Mouse (Mus musculus) inflammation-experienced regulatory T-cells, adult 6 months (primary cell): ENCODE measurements around the gene Syna. TPM values are rescaled to one million over a fixed set of nuclear protein-coding genes. Genes with fewer than 3 reads are reported as not detected.

Experiments
- ATAC-seq: one replicate; pipeline ENCODE4 v1.8.0; 2017
- polyA plus RNA-seq, 3 experiments: library from polyadenylated mRNA; unstranded; fragments of 100-300 nt; shearing (Covaris generic); gene quantifications; one replicate each; pipeline ENCODE4 v1.2.1; 2017

Syna gene
- polyA plus RNA-seq, 3 experiments from 2014 or later, result 0.28 to 1.1 TPM; not detected in 1

DNA sequence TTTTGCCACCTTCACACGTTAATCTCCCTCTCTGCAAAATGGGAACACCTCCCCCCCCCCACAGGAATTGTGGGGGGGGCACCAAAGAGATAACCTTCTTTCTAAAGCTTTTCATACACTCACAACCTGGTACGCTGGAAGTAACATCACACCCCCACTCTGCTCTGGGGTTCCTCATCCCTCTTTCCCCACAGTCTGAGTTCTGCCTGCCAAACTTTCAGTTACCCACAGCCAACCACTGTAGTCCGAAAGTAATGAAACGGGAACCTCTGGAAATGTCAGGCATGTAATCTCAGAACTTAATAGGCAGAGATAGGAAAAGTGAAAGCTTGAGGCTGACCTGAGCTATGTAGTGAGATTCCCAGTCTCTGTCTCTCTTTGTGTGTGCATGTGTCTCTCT, 7.5 kb upstream of the Syna start:
- ATAC-seq, result no peak

DNA sequence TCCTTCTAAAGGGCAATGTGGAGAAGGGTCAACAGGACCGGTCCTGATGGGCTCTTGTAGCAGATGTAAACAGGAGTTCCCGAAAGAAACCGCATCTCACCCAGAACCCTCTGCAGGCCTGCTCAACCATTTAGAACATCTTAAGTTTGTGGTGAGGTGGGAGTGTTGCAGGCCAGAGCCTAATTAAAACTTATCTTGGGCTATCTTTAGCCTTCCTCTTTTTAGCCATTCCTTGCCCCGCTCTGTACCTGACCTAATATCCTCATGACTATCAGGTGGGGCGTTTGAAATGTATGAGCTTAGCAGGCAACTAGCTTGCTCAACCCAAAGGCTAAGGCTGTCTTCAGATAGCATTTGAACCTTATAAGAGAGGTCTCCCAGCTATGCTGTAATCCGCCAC, 5.7 kb upstream of the Syna start:
- ATAC-seq, result no peak

DNA sequence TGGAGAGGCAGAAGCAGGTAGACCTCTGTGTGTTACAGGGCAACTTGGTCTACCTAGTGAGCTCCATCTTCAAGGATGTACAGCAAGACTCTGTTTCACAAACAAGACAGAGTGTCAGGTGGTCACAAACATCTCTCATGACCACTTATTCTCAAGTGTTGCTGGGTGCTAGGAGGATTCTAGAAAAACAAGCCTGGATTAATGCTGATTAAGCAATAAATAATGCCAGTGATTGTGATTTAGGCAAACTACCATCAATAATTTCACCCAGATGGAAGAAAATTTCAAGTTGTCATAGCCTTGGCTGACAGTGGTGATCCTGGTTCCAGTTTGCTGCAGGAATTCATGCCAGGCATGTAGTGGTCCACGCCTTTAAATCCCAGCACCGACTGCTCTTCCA, 4.3 kb upstream of the Syna start:
- no peak for ATAC-seq

GRCm38 (mm10) chr5:134560450-134561171, 640 bp upstream of the Syna start:
- no peak for ATAC-seq

DNA sequence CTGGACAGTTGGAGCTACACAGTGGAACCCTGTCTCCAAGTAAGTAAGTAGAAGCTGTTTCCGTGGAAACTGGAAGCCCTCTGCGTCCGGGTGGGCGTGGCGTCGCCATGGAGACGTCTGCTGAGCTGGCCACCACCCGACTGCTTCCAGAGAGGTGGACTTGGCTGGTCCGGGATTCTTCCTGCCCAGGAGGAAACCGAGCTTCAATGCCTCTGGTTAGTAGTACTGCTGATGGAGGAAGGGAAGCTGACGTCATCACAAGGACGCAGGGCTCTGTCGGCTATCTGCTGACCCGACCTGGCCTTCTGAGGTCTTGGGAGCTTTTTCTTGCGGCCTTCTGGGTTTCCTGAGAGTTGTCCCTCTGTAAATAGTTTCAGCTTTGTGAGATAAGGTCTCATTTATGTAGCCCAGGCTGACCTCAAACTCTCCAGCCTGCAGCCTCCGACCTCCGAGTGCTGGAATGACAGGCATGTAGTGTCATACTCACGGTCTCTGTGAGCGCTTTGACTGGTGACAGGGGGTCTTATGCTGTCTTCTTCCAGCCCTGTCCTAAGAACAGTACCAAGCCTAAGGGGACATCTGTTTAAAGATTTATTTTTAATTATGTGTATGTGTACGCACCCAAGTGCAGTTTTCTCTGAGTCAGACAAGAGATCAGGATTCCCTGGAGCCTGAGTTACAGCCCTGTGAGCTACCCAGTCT, 4.4 kb downstream of the Syna start:
- ATAC-seq, result no peak

DNA sequence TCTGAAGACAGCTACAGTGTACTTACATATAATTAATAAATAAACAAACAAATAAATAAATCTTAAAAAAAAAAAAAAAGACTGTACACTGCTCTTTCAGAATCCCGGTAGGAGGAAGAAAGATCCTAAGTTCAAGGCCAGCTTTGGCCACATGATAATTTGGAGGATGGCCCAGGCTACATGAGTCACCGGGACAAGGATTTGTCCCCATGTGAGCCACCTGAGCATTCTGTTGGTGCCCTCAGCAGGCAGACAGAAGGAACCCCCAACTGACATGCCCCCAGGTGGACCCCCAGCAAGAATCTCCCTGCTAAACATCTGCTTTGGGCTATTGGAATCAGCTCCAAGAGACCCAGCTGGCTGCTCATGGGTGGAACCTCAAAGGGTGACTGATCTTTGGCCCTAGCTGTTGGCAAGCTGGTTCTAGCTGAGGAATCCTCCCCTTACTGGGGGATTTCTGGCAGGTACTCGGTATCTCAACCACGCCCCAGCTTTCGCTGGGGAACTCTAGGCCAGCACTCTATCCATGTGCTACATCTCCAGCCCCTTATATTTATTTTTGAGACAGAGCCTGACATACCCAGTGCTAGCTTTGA, 5.9 kb downstream of the Syna start:
- ATAC-seq, result no peak

DNA sequence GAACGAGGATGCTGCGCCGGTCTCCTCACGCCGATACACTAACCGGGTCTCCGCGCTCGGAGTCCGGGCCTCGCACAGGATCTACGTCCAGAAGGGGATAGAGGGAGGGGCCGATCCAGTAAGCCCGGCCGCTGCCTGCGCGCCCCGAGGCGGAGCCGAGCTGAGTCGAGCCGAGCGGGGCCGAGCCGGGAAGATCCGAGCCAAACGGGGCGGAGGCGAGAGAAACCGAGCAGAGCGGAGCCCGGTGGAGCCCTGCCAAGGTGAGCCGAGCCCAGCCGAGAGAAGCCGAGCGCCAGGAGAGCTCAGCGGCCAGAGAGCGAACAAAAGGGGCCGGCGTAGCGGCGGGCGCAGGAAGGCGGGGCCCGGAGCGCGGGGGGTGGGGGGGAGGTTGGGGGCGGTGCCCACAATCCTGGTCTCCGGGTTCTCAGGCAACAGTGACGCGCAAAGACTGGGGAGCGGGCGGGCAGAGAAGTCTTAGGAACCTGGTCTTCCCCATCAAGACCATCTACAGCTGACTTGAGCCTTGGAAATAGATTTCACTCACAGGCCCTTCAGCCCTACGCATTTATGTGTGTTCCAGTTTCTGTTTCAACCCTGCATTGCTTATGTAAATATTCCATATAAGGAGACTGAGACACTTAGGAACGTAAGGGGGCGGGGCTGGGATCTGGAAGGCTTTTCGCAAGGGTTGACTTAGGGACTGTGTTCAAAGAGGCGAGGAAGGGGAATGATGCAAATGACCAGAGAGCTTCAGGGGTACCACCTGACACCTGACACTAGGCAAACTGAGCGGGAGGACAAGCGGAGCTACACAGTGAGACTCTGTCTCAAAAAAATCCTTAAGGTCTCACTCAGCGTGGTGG, 7.6 kb downstream of the Syna start, which contains the start of gene Clip2:
Gene Clip2, minus strand, starts transcription at position 325 of the 863 bp plus-strand sequence.
- ATAC-seq, result peak; percentile 91

GRCm38 (mm10) chr5:134551233-134552109, 8.5 kb downstream of the Syna start:
- peak; percentile 9 for ATAC-seq

- no peak for ATAC-seq
Measured at GRCm38 (mm10) chr5:134550836-134551232, 9.1 kb downstream of the Syna start.

GRCm38 (mm10) chr5:134549640-134550168, 10.3 kb downstream of the Syna start:
- no peak for ATAC-seq

DNA sequence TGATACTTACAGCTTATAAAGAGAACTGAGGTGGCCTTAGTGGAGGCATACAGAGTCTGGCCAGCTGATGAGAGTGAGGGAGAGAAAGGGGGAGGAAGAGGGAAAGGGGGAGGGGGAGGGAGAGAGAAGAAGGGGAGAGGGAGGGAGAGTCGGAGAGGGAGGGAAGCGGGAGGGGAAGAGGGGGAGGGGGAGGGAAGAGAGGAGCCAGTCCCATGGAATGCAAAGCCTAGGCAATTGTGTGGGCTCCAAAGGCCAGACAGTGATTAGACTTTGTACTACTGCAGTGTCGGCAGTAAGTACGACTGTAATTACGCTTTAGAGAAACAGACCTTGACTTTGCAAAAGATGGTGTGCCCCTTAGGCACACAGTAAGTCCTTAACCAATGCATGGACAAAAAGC, 11.7 kb downstream of the Syna start:
- ATAC-seq, result no peak

GRCm38 (mm10) chr5:134546790-134547189, 13.2 kb downstream of the Syna start:
- ATAC-seq, result no peak

- no peak for ATAC-seq
Measured at GRCm38 (mm10) chr5:134545242-134545629, 14.7 kb downstream of the Syna start.

DNA sequence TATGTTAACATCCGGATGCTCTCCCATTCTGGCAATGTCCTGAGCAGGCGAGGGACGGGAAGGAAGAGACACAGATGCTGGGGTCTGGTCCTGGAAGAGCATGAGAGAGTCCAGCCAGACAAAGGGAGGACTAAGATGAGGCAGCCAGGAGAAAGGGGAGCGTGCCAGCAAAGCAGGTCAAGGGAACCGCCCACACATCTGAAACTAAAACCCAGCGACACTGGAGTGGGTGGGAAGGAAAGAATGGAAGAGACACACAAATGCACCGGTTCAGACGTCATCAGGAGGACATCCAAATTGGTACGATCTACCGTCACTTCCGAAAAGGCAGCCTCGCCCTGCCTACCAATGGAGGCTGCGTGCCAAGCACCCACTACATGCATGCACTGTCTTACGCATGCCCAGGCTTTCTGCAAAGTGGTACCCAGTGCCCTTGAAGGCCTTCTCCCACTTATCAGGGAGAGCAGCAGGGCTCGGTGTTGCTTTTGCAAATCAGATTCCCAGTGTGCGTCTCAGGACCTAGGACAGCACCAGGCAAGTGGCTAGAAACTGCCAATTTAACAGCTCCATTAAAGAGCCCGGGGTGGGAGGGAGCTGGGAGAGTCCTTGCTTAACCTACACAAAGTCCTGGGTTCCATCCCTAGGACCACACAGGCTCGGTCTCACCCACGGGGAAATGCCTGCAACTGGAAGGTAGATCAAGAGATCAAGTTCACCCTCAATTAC, 15.3 kb downstream of the Syna start:
- ATAC-seq, result no peak

GRCm38 (mm10) chr5:134541640-134542039, 18.3 kb downstream of the Syna start:
- no peak for ATAC-seq

GRCm38 (mm10) chr5:134540881-134541280, 19.1 kb downstream of the Syna start:
- no peak for ATAC-seq

DNA sequence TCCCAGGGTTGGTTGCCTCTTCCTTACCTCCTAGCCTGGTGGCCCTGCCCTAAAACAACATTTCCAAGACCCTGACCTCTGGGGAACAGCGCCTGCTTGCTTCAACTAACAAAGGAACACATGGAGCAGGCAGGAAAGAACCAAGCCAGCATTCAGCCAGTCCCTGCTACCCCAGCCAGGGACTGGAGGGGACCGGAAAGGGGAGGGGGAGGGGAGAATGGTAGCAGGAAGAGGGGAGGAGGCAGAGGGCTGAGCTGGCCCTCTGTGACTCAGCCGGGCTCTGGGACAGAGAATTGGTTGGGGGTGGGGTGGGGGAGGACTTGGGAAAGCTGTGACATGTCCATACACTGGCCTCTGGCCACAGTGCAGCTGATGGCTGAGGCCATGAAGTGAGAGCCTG, 20.1 kb downstream of the Syna start:
- ATAC-seq, result peak; percentile 92

GRCm38 (mm10) chr5:134536036-134536435, 23.9 kb downstream of the Syna start:
- ATAC-seq, result no peak

GRCm38 (mm10) chr5:134532417-134532816, 27.6 kb downstream of the Syna start:
- ATAC-seq, result no peak

GRCm38 (mm10) chr5:134531585-134531984, 28.4 kb downstream of the Syna start:
- no peak for ATAC-seq

DNA sequence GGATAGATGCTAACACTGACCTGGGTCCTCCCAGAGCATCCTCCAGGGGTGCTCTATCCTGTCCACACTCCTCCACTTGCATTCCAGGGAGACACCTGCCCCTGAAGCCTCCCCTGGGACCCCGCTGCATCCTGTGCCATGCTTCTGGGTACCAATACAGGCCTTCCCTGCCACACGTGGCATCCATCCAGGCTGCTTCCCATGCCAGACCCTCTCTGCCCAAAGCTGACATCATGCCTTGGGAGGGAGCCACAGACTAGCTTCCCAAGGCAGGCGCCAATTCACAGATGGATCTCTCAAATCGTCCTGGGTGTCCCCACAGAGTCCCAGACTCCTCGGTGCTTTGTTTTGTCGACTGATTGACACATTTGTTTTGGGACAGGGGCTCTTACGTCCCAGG, 29.1 kb downstream of the Syna start:
- ATAC-seq, result no peak
